ENCODE assay signal across 8 mouse cellular contexts in genomic region chr16:35541117-35541641, GRCm38 (mm10). TPM values are rescaled to one million over a fixed set of nuclear protein-coding genes. Genes with fewer than 3 reads are reported as not detected.
A peak's percentile ranks its signal among the peaks of the same experiment; 100 is the strongest.
DNase-seq lines count a peak whose midpoint lies in the region; ATAC-seq and TF ChIP-seq lines count a peak whose summit lies in the region.

Gene Sema5b (plus strand): TSS chr16:35541145.

- H3K27ac ChIP-seq in ES-Bruce4 (ENCODE audit: insufficient read depth, low read length): no peak within 1 kb of the TSS
- H3K27ac ChIP-seq in forebrain, embryonic 12.5 days: peak within 1 kb of the TSS; percentile 94
- H3K27ac ChIP-seq in hindbrain, embryonic 11.5 days (ENCODE audit: low read depth, low read length): peak within 1 kb of the TSS; percentile 88

- H3K4me1 ChIP-seq in ES-Bruce4 (ENCODE audit: control insufficient read depth, insufficient read depth, low read length): no peaks in the 10 kb centered on the region
- H3K4me1 ChIP-seq in forebrain, embryonic 12.5 days: peaks cover 37% of the 10 kb centered on the region
- H3K4me1 ChIP-seq in hindbrain, embryonic 11.5 days (replicated peaks; ENCODE audit: control insufficient read depth, insufficient read depth, low read length): no peaks in the 10 kb centered on the region; the same call in 1 of the 2 replicates

- peak; percentile 87 for ATAC-seq in forebrain, embryonic 12.5 days (ENCODE audit: low FRiP score)
- peak; percentile 89 for ATAC-seq in hindbrain, embryonic 11.5 days (ENCODE audit: low FRiP score)

- H3K9me3 ChIP-seq in ES-Bruce4 (replicated peaks; ENCODE audit: control insufficient read depth, insufficient read depth, low read length, poor library complexity, severe bottlenecking): no peaks in the 10 kb centered on the region
- no peaks in the 10 kb centered on the region for H3K9me3 ChIP-seq in forebrain, embryonic 12.5 days
- H3K9me3 ChIP-seq in hindbrain, embryonic 11.5 days (ENCODE audit: control insufficient read depth, low read length): no peaks in the 10 kb centered on the region

- peak; percentile 71 for DNase-seq in brain, adult 2 months (ENCODE audit: low read depth, low spot score)
- peak; percentile 89 for DNase-seq in hindbrain, embryonic 11.5 days (ENCODE audit: low spot score)
- peak; percentile 67 to 78 for DNase-seq in layer of hippocampus, postnatal 10 days (ENCODE audit: low spot score in 2 of 2)
- DNase-seq in lung, postnatal 10 days: peak; percentile 57
- DNase-seq in right cerebral cortex, postnatal 14 days: peak; percentile 50
- DNase-seq in thymus, postnatal 10 days (ENCODE audit: low spot score in 2 of 2): no peak

- WGBS in forebrain, embryonic 12.5 days: under 1% methylated on average over 53 of the region's 54 CpGs
- 0% methylated on average over 45 of the region's 54 CpGs for WGBS in hindbrain, embryonic 11.5 days

- H3K4me3 ChIP-seq in ES-Bruce4 (ENCODE audit: low read depth, low read length): peak within 1 kb of the TSS; percentile 60
- H3K4me3 ChIP-seq in forebrain, embryonic 12.5 days (replicated peaks): peak within 1 kb of the TSS; percentile 89
- H3K4me3 ChIP-seq in hindbrain, embryonic 11.5 days (ENCODE audit: low read depth, low read length): peak within 1 kb of the TSS; percentile 87

- peak within 1 kb of the TSS; percentile 77 for H3K4me2 ChIP-seq in forebrain, embryonic 12.5 days
- peak within 1 kb of the TSS; percentile 75 for H3K4me2 ChIP-seq in hindbrain, embryonic 11.5 days (replicated peaks; ENCODE audit: low read depth, low read length)

- H3K36me3 ChIP-seq in ES-Bruce4 (ENCODE audit: control insufficient read depth, insufficient read depth, low read length, poor library complexity, severe bottlenecking): no peaks in the 10 kb centered on the region
- peaks cover 18% of the 10 kb centered on the region for H3K36me3 ChIP-seq in forebrain, embryonic 12.5 days (replicated peaks)
- no peaks in the 10 kb centered on the region for H3K36me3 ChIP-seq in hindbrain, embryonic 11.5 days (ENCODE audit: control insufficient read depth, insufficient read depth, low read length)

- TF ChIP-seq CTCF in ES-Bruce4 (IDR thresholded peaks at IDR 0.05; ENCODE audit: low read depth, low read length): peak; percentile 56

- TF ChIP-seq EP300 in ES-Bruce4 (IDR thresholded peaks at IDR 0.05; ENCODE audit: insufficient read depth, low read depth, low read length): no peak

- peaks cover 9% of the 10 kb centered on the region for H3K27me3 ChIP-seq in ES-Bruce4 (ENCODE audit: control insufficient read depth, insufficient read depth, low read length, poor library complexity, severe bottlenecking)
- H3K27me3 ChIP-seq in forebrain, embryonic 12.5 days: peaks cover 28% of the 10 kb centered on the region
- H3K27me3 ChIP-seq in hindbrain, embryonic 11.5 days (ENCODE audit: control insufficient read depth, insufficient read depth, low read length): peaks cover 3% of the 10 kb centered on the region; the same call in 1 of the 2 replicates

- TF ChIP-seq POLR2A in ES-Bruce4 (IDR thresholded peaks at IDR 0.05; ENCODE audit: insufficient read depth, low read length): no peak

- peak within 1 kb of the TSS; percentile 67 for H3K9ac ChIP-seq in ES-Bruce4 (ENCODE audit: low read depth, poor library complexity, severe bottlenecking)
- peak within 1 kb of the TSS; percentile 98 for H3K9ac ChIP-seq in forebrain, embryonic 12.5 days
- H3K9ac ChIP-seq in hindbrain, embryonic 11.5 days (ENCODE audit: low read depth, low read length): peak within 1 kb of the TSS; percentile 93

RNA-seq across cellular contexts. Expression of gene Sema5b, which starts in this region (rescaled TPM):
- 1.6 and 4.3 TPM in 2 replicates for polyA plus RNA-seq in ES-Bruce4 (2011; ENCODE audit: insufficient read depth, insufficient read length, low read depth, missing spikeins)
- polyA plus RNA-seq in forebrain, embryonic 12.5 days (2016; fragmentation: Nextera tagmentation; extraction: Ambion mirVana): 55.7 and 59.5 TPM in 2 replicates
- polyA plus RNA-seq in hindbrain, embryonic 11.5 days (2014; fragmentation: Nextera tagmentation; extraction: Ambion mirVana): 27.3 and 30.1 TPM in 2 replicates
- total RNA-seq in layer of hippocampus, postnatal 10 days (2021): 10 to 100 TPM; 29.4 to 30.9 TPM

Comparison
In these comparisons a context has a peak if more than half of its experiments do, and no peak if none do; other contexts are left out.
1. DNase-seq: peak in brain, adult 2 months (single experiment), hindbrain, embryonic 11.5 days (single experiment), layer of hippocampus, postnatal 10 days (2 of 2), lung, postnatal 10 days (single experiment) and right cerebral cortex, postnatal 14 days (single experiment); none in thymus, postnatal 10 days (0 of 2).
2. Peak in every context shown above with its lines, with median percentiles within 50 percentile points of each other: H3K4me3 ChIP-seq and H3K9ac ChIP-seq.